Mouse (Mus musculus): ENCODE results near the gene Gm3327.
"Not testable (repeated sequence)": the region's sequence is repeated elsewhere in the genome, so short reads cannot be mapped to it uniquely, and the experiment has no call there.

GRCm38 (mm10) chr14:44087535-44087934, 36.1 kb upstream of the Gm3327 start:
- not testable (repeated sequence) for TF ChIP-seq POLR2A (IDR thresholded peaks at IDR 0.05; ENCODE audit: low read depth, low read length); CTCF (IDR thresholded peaks at IDR 0.05; ENCODE audit: extremely low read depth, insufficient read length, insufficient replicate concordance, low read depth, low read length)
